Mouse (Mus musculus): ENCODE measurements around the gene Otx2.

GRCm38 (mm10) chr14:48651471-48652211 is 22.0 kb downstream of the Otx2 start:
- TF ChIP-seq CTCF (IDR thresholded peaks at IDR 0.05; ENCODE audit: low read depth) (no peak), EP300 (IDR thresholded peaks at IDR 0.05; ENCODE audit: low read depth) (no peak)

All from liver, postnatal 0 days (tissue).